Mouse (Mus musculus) spleen, embryonic (tissue): ENCODE results near the gene Phospho1.

Experiments
- CTCF ChIA-PET: fragments of 350-600 bp; sonication (Branson Sonifier 250); formaldehyde crosslinking; loops from one replicate; lab custom pipeline; 2022; lab: Charles Lee

Gene Phospho1

GRCm38 (mm10) chr11:95833006-95833570 lies 8.8 kb downstream of the Phospho1 start:
- CTCF ChIA-PET, result interaction anchor here (0.5 to 1.7 kb wide), 3 partner anchors 10 to 47 kb away, joined by 3 to 6 read pairs (median 3); no protein-coding TSS in a partner anchor

GRCm38 (mm10) chr11:95833631-95834142 lies 9.4 kb downstream of the Phospho1 start:
- CTCF ChIA-PET, result interaction anchor here (0.8 to 1.7 kb wide), 3 partner anchors 10 to 35 kb away, joined by 3 to 8 read pairs (median 6); no protein-coding TSS in a partner anchor

DNA sequence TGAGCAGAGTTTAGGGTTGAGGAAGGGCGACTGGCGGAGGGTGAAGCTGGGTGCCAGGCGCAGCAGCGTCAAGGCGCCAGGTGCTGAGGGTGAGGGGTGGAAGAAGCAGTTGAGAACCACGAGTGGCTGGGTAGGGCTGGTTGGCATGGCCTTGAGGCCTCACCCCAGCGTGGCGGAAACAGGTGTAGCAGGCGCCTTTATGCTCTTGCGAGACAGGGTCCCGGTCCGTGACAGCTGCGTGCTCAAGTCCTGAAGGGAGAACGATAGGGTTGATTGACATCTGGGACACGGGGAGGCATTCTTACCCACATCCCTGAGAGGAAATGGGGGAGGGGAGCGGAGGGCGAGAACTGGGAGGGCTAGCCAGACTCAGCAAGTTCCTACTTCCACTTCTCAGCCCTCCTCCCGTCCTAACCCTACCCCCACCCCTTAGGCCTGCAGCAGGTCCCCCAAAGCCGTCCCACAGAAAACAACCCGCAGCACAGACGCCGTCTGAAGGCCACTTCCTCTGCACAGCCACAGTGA lies 9.9 kb downstream of the Phospho1 start:
- CTCF ChIA-PET, result interaction anchor here (0.6 to 1.7 kb wide), 4 partner anchors 9 to 243 kb away, joined by 3 to 8 read pairs (median 4); no protein-coding TSS in a partner anchor

DNA sequence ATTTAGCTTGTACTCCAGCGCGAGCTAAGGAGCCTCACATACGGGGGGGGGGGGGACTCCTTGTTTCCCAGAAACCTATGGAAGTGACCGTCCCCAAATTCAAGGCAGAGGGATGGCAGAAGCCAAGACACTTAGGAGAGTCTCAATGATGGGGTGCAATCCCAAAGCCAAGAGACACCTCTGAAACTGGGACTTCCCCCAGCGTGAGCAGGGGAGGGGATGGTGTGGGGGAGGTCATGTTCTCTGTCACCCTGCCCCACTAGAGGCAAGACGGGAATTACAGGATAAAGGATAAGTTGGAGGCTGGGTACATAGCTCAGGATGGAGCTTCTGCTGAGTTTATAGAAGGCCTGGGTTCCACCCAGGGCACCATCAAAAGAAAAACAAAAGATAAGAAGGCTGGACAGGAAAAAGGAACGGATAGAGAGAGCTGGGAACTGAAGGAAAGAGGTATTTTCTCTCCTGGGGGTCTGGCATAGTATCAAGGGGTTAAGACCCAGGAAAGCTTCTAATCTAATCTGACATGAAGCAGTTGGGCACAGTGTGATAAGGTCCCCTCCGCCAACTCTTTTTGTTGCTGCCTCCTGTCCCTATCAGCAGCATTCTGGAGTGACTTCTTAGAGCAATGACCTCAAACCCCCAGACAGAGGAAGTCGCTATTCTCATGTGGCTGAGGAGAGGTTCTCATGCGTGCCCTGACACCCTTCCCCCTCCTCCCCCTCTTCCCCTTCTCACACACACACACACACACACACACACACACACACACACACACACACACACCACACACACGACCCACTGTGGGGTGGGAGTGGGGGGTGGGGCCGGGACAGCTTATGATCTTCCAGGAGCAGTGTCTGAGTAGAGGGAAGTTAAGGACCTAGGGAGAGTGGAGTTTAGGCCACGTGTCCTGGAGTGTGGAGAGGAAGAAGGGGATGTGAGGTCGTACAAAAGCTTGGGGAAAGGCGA lies 10.7 kb downstream of the Phospho1 start:
- CTCF ChIA-PET, result interaction anchor here (0.6 to 1.7 kb wide), 7 partner anchors 10 to 242 kb away, joined by 3 to 8 read pairs (median 3); no protein-coding TSS in a partner anchor

- CTCF ChIA-PET, result interaction anchor here (0.7 to 1.1 kb wide), 2 partner anchors 9 to 224 kb away, joined by 3 read pairs; no protein-coding TSS in a partner anchor
Observed at GRCm38 (mm10) chr11:95835832-95836231, 11.5 kb downstream of the Phospho1 start.

DNA sequence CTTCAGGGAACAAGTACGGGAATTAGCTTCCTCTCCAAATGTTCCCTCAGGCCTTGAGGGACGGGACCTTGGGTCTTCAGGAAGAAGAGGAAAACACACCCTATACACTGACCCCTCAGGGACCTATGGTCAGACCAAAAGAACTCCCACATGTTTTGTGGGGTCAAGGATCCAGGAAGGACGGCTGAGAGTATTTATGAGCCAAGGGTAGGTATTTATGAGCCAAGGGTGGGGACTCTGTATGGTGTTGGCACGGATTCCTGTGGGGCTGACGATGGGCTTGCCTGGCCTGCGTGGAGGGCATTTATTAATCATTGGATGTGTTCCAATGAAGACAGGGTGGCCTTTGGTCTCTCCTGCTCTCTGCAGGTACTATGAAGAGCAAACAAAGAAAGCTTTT lies 12.1 kb downstream of the Phospho1 start:
- CTCF ChIA-PET, result interaction anchor here (1.1 kb wide), 1 partner anchor 8 kb away, joined by 3 read pairs; no protein-coding TSS in a partner anchor

GRCm38 (mm10) chr11:95837059-95837458 lies 12.8 kb downstream of the Phospho1 start, which contains the start of gene Gngt2:
Gene Gngt2 (plus strand): TSS chr11:95837216.
- CTCF ChIA-PET, result interaction anchor here (1.2 kb wide), 1 partner anchor 25 kb away, joined by 3 read pairs; no protein-coding TSS in a partner anchor

GRCm38 (mm10) chr11:95838598-95838997 lies 14.3 kb downstream of the Phospho1 start:
- CTCF ChIA-PET, result interaction anchor here (0.7 kb wide), 1 partner anchor 15 kb away, joined by 4 read pairs; no protein-coding TSS in a partner anchor

DNA sequence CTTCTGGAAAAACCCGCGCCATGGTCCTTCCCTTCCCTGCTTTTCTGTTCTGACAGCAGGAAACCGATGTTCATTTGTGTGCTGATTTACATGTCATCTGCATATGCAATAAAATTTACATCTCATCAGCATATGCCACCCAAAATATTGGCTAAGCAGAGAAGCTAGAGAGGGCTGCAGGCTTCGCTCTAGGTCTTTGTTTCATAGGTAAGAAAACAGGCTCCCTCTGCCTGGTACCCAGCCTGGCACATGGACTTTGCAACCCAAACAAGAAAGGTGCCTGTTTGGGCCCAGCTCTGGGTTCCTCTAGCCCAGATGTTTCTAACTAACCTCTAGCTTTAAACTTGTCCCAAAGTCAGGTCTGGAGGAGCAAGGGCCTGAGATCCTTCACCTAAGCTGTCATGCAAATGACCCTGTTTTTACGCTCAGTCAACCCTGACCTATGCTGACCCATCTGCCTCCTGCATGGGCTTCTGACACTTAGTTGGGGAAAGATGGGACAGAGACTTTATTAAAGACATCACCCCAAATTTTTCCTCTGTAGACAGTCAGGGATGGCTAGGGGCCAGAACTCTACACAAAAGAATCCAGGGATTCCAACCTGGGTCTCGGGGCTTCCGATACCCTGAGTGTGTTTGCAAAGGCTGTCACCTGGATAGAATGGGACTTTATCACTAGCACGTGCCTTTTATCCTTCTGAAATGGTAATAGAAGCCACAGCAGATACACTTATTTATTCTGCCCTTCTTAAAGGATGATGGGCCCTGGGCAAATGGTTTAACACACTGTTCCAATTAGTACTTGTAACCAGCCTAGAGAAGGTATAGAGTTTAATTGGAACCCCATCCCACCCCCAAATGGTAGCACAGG lies 14.9 kb downstream of the Phospho1 start:
- CTCF ChIA-PET, result interaction anchor here (0.6 to 1.6 kb wide), 3 partner anchors 10 to 22 kb away, joined by 3 to 4 read pairs (median 4); no protein-coding TSS in a partner anchor

DNA sequence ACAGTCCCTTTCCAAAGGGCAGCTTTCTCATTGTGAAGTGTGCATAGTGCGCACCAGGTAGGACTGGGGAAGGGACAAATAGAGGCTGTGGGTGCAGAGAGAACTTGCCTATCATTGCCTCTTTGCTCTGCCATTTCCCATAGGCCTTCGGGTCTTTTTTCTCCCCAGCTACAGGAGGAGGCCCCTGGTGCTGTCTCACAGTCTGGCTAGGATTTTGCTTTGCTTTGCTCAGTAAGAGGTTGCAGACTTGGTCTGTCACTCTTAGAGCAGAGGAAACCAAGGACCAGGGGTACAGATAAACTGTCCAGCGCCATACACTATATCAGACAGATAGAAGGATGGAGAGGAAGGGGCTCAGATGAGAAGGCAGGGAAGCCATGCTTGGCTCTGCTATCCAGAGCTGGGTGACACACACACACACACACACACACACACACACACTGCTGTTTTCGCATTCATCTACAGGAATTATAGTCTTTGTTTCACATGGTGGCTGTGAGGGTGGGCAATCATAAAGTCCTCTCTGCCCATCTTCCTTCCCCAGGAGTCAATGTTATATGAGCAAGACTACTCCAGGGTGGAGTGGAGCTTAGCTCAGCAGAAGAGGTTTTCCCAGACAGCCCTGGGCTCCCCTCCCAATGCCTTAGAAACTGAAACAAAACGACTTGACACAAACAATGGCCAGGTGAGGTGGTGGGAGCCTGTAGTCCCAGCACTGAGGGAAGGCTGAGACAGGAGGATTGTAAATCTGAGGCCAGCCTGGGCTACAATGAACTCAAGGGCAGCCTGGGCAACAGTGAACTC lies 16.6 kb downstream of the Phospho1 start:
- CTCF ChIA-PET, result interaction anchor here (0.6 to 1.6 kb wide), 3 partner anchors 12 to 13 kb away, joined by 4 to 5 read pairs (median 4); no protein-coding TSS in a partner anchor

DNA sequence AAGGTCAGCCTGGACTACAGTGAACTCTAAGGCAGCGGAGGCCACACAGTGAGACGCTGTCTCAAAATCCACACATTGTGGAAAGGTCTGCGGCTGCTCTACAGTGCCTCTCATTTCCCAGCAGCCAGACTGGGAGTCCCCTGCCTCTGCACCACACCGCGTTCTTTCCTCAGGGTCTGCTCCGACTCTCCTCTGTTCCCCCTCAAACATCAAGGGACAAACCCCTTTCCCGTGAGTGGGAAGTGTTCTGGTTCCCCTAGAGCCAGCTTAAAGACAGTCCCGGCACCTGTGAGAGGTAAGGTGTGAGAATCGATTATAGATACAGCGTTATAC lies 17.2 kb downstream of the Phospho1 start:
- CTCF ChIA-PET, result interaction anchor here (0.6 kb wide), 1 partner anchor 14 kb away, joined by 5 read pairs; no protein-coding TSS in a partner anchor

- CTCF ChIA-PET, result interaction anchor here (1.0 kb wide), 1 partner anchor 14 kb away, joined by 8 read pairs; no protein-coding TSS in a partner anchor
Observed at GRCm38 (mm10) chr11:95842074-95842681, 17.9 kb downstream of the Phospho1 start, which contains the start of gene Abi3. Gene Abi3 (minus strand): TSS chr11:95842476.

- CTCF ChIA-PET, result interaction anchor here (1.6 kb wide), 1 partner anchor 9 kb away, joined by 6 read pairs; no protein-coding TSS in a partner anchor
Observed at GRCm38 (mm10) chr11:95842953-95843352, 18.7 kb downstream of the Phospho1 start.

DNA sequence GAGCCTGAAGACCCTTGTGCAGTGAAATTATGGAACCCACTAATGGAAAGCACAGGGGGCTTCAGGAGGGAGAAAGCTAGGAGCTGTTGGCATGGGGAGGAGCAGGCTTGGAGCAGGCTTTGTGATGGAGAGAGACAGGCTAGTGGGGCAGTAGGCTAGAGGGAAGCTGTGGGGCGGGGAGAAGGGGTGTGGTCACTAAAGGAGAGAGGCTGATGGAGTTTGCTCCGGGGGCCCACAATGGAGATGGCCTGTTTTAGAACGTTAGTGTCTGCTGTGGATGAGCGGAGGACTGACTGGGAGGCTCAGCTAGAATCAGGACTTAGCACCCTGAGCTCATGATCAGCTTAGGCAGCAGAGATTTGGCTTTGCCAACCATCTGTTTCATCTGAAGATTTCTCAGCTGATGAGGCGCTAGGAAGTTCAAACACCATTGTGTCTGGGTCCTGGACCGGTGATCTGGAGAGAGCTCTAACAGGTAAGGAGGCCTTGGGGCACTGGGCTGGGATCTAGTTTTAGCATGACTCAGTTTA lies 19.2 kb downstream of the Phospho1 start:
- CTCF ChIA-PET, result interaction anchor here (0.5 to 1.6 kb wide), 2 partner anchors 10 to 1711 kb away, joined by 3 to 6 read pairs; no protein-coding TSS in a partner anchor

GRCm38 (mm10) chr11:95844935-95845334 lies 20.6 kb downstream of the Phospho1 start:
- CTCF ChIA-PET, result interaction anchor here (1.0 kb wide), 1 partner anchor 9 kb away, joined by 3 read pairs; no protein-coding TSS in a partner anchor

GRCm38 (mm10) chr11:95850898-95851297 lies 26.6 kb downstream of the Phospho1 start:
- CTCF ChIA-PET, result interaction anchor here (0.7 kb wide), 1 partner anchor 26 kb away, joined by 5 read pairs; the partner anchor contains the start of gene Phospho1

DNA sequence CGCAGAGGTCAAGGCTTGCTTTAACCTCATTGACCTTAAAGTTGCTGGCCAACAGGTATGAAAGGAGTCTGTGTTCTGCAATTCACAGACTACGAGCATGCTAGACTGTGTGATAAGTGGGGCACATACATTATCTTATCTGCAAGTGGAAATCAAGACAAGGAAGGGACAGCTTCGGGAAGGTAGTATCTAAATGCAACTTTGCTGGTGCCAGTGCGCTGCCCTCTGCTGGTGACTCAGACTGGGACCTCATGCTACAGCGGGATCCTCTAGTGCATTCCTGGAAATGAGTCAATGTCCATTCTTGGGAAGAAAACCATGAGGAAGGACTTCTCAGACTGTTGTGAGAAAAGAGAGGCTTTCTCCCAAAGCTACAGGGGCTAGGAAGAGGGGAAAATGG lies 29.4 kb downstream of the Phospho1 start:
- CTCF ChIA-PET, result interaction anchor here (1.1 to 2.0 kb wide), 5 partner anchors 13 to 28 kb away, joined by 3 to 15 read pairs (median 4); no protein-coding TSS in a partner anchor

DNA sequence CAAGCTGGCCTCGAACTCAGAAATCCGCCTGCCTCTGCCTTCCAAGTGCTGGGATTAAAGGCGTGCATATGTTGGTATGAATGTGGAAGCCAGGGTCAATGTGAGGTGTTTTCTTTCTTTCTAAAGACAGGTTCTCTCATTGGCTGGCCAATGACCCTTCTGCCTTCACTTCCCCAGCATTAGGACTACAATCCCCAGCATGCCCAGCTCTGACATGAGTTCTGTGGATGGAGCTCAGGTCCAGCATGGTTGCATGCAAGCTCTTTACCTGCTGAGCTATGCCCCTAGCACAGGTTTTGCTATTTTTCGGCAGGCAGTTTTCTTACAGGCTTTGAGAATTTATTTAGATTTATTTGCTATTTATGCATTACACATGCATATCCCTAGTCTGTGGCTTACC lies 33.0 kb downstream of the Phospho1 start:
- CTCF ChIA-PET, result interaction anchor here (0.6 to 0.7 kb wide), 2 partner anchors 30 to 33 kb away, joined by 4 read pairs; partner anchors contain the start of gene Phospho1
